Mouse (Mus musculus): ENCODE data around the gene Treh.

- TF ChIP-seq TAL1 (IDR thresholded peaks at IDR 0.05; ENCODE audit: low read length) (no peak), GATA1 (IDR thresholded peaks at IDR 0.05; ENCODE audit: low read length) (no peak)
These were observed 40.0 kb downstream of the Treh start for GRCm38 (mm10) chr9:44713080-44713479.
